Mouse (Mus musculus): ENCODE results near the gene Elk1. TPM values are rescaled to one million over a fixed set of nuclear protein-coding genes. Genes with fewer than 3 reads are reported as not detected.

Elk1 gene
- polyA plus RNA-seq (2015; fragmentation: Nextera tagmentation; extraction: Ambion mirVana), result 8.5 and 8.6 TPM in 2 replicates

DNA sequence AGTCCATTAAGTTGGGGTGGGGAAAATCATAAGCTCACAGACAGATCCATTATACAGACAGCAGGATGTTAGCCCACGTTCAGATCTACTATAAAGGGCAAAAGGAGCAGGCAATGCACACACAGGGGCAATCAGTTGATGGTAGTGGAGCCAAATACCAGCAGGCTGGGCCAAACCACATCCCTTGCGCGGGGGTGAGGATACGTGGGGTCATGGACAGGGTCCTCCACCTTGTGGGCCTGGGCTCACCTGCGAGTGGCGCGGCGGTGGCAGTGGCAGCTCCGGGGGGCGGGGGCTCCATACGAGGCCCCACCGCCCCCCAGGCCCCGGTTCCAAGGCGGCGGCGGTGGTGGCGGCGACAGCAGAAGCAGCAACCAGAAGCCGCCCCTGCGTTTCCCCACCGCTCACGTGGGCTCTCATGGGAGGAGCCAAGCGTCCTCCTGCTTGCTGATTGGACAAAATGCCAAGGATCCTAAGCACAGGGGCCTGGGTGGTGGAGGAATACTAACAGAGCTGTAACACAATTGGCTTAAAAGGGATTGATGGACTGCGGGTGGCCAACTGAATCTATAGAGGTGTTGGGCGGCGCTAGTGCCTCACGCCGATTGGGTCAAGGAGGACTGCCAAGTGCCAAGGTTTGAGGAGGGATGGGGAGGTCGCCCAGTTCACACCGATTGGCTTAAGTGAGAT, at the start of gene Elk1:
Gene Elk1, minus strand, starts transcription at position 418 of the 690 bp plus-strand sequence.
- Histone ChIP-seq H3K4me3 (replicated peaks) (peak within 1 kb of the TSS; percentile 65), H3K9ac (peak within 1 kb of the TSS; percentile 66), H3K27ac (0 out of 2 replicates have a peak within 1 kb of the TSS, but pooled peaks have one; percentile 62)

DNA sequence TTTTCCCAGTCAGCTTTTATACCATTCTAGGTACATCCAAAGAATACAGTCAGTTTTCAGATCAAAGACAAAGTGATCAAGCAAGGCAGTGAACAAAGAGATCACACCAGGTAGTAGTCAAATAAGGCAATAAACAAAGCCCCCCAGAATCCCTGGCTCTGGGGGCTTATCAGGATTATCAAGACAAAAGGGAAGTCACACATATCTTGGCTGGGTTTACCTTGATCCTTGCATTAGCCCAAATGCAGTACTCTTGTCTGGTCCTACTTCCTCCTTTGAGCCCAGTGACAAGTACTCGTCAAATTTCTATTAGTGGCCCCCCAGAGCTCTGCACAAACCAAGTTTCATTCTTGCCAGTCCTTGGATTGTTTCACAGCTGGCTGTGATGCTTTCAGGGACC, 30.5 kb upstream of the Elk1 start:
- H3K36me3 ChIP-seq, result no peaks in the 10 kb centered on the region
- H3K9ac ChIP-seq, result no peak overlapping the region
- 59% methylated on average over 1 of the region's 1 CpGs for WGBS
- no peaks in the 10 kb centered on the region for H3K27me3 ChIP-seq (replicated peaks)
- ATAC-seq, result no peak
- no peak overlapping the region for H3K27ac ChIP-seq
- H3K4me1 ChIP-seq (replicated peaks), result no peaks in the 10 kb centered on the region
- no peaks in the 10 kb centered on the region for H3K9me3 ChIP-seq
- H3K4me2 ChIP-seq (replicated peaks), result no peak overlapping the region
- H3K4me3 ChIP-seq (replicated peaks), result no peak overlapping the region

More for the DNA sequence above, at the start of gene Elk1:
- no peaks in the 10 kb centered on the region for H3K36me3 ChIP-seq
- no peaks in the 10 kb centered on the region for H3K27me3 ChIP-seq (replicated peaks)
- H3K4me2 ChIP-seq (replicated peaks), result peak within 1 kb of the TSS; percentile 50
- H3K9me3 ChIP-seq, result no peaks in the 10 kb centered on the region
- peak; percentile 98 for ATAC-seq
- WGBS, result 19% methylated on average over 26 of the region's 30 CpGs
- H3K4me1 ChIP-seq (replicated peaks), result no peaks in the 10 kb centered on the region

DNA sequence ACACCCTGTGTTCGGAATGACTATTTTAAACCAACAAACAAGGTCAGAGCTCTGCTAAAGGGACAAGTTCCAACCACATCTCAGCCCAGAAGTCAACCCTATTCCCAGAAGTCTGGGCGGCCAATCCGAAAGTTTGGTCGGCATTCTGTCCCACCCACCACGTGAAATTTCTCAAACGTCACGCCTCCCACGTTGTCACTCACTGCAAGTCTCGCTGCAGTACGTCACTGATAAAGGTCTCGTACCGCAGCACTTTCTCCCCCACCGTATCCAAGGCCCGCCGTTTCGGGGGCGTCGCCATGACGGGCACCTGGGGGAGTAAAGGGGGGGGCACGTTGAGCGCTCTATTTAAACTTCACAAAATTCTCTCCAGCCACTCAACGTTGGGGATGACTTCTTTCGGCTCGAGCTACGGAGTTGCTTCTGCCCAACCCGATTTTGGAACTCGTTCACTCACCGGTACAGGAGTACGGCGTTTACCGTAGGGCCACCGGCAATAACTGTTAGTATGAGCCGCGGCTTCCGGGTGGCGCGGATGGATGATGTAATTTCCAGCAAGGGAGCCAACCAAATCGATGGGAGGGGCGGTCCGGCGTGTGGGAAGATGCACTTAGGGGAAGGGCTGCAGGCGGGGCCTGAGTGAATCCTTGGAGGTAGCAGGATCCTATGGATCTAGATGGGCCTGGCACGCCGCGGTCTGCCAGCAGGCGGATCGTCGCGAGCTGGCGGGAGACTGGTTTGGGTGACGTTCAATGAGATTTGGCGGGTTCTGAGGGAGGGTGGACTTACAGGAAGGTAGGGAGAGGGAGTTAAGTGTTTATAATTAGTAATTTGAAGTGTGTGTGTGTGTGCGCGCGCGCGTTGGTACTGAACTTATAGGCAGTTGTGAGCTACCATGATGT, 11.3 kb upstream of the Elk1 start, which contains the start of gene Uxt:
Gene Uxt, minus strand, starts transcription at position 541 of the 902 bp plus-strand sequence.
- no peaks in the 10 kb centered on the region for H3K9me3 ChIP-seq
- ATAC-seq, result peak; percentile 99
- no peaks in the 10 kb centered on the region for H3K36me3 ChIP-seq
- H3K9ac ChIP-seq, result peak within 1 kb of the TSS; percentile 15; the same call in 1 of the 2 replicates
- WGBS, result 18% methylated on average over 57 of the region's 57 CpGs
- H3K27ac ChIP-seq, result peak within 1 kb of the TSS; percentile 71
- no peaks in the 10 kb centered on the region for H3K4me1 ChIP-seq (replicated peaks)
- H3K4me2 ChIP-seq (replicated peaks), result peak within 1 kb of the TSS; percentile 45
- H3K4me3 ChIP-seq (replicated peaks), result peak within 1 kb of the TSS; percentile 45
- no peaks in the 10 kb centered on the region for H3K27me3 ChIP-seq (replicated peaks)

DNA sequence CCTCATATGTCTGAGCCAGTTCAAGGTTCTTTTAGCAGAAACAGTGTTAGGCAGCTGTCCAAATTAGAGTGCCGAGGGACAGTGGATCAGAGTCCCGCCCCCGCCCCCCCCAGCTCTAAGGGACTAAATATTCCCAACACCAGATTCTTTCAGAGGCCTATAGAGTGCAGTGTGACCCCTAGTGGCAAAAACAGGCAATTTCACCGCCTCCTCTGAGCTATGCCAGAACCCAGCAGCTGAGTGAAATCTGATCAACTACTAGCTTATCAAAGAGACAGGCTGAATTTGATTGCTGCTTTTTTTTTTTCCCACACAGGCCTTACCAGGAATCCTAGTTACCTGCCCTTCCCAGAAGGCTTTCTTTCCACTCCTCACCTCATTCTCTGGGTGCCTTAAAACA, 4.4 kb downstream of the Elk1 start:
- Histone ChIP-seq H3K27me3 (replicated peaks) (no peaks in the 10 kb centered on the region), H3K4me2 (replicated peaks) (no peak overlapping the region), H3K4me3 (replicated peaks) (no peak overlapping the region), H3K36me3 (no peaks in the 10 kb centered on the region), H3K9me3 (no peaks in the 10 kb centered on the region), H3K4me1 (replicated peaks) (no peaks in the 10 kb centered on the region), H3K27ac (no peak overlapping the region), H3K9ac (no peak overlapping the region)
- WGBS, result 14% methylated on average over 4 of the region's 4 CpGs
- no peak for ATAC-seq

DNA sequence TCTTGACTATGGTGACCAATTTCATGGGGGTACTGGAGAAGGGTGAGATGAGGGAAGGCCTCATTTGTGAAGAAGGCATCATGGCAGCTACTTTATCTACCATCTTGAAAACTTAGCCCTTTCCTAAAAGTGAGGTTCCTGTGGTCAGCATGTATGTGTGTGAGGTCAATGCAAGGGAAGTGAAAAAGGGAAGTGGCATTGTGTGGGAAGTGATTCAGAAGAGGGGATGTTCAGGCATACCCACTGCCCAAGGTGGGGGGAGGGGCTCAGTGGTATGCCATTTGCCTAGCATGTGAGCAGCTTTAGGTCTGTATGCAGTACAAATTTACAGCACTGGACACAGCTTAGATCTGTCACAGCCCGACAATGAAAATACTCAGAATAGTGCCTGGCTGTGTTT, 18.4 kb downstream of the Elk1 start:
- Histone ChIP-seq H3K9me3 (no peaks in the 10 kb centered on the region), H3K27ac (no peak overlapping the region), H3K4me1 (replicated peaks) (no peaks in the 10 kb centered on the region), H3K27me3 (replicated peaks) (no peaks in the 10 kb centered on the region), H3K4me3 (replicated peaks) (no peak overlapping the region), H3K9ac (no peak overlapping the region), H3K36me3 (0 out of 2 replicates have a peak, but pooled peaks cover 3% of the 10 kb centered on the region), H3K4me2 (replicated peaks) (no peak overlapping the region)
- ATAC-seq, result no peak
- WGBS, result 93% methylated on average over 1 of the region's 1 CpGs

DNA sequence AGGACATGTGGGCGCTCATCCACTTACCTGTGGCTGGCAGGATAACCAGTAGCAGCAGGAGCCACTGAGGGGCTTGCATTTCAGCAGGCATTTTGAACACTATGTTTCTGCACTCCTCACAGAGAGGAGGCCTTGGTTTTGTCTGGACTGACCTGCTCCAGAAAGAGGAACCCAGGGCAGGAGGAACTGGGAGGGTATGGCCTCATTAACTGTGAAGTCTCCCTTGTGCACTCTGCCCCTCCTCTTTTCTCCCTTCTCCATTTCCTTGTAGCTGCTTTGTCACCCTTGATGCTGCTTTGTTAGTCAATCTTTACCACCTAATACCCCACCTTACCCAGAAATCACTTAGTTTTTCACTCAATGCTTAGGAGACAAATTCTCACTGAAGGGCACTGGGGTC, 19.0 kb downstream of the Elk1 start, which contains the start of gene Cfp:
Gene Cfp, minus strand, starts transcription at position 192 of the 400 bp plus-strand sequence.
- no peak for ATAC-seq
- Histone ChIP-seq H3K27ac (no peak within 1 kb of the TSS), H3K4me1 (replicated peaks) (no peaks in the 10 kb centered on the region), H3K4me3 (replicated peaks) (no peak within 1 kb of the TSS), H3K4me2 (replicated peaks) (no peak within 1 kb of the TSS), H3K36me3 (0 out of 2 replicates have a peak, but pooled peaks cover 3% of the 10 kb centered on the region), H3K9me3 (no peaks in the 10 kb centered on the region), H3K9ac (no peak within 1 kb of the TSS), H3K27me3 (replicated peaks) (no peaks in the 10 kb centered on the region)
- 67% methylated on average over 1 of the region's 1 CpGs for WGBS

DNA sequence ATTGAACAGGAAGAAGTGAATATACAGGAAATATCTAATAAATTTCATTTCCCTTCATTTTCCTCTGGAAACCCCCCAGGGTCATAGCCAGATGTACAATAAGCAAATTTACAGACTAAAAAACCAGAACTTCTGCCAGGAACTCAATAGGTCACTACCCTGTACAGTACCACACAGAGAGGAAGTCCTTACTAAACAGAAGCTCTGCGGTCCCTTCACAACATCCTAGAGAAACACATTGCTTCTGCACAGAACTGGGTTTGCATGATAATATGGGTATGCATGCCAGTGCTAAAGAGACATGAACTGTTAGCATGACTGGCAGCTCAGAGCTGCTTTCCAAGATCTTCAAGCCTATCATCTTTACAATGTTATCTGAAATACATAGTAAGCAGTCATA, 20.5 kb downstream of the Elk1 start:
- Histone ChIP-seq H3K27me3 (replicated peaks) (no peaks in the 10 kb centered on the region), H3K9me3 (no peaks in the 10 kb centered on the region), H3K4me2 (replicated peaks) (no peak overlapping the region), H3K4me3 (replicated peaks) (no peak overlapping the region), H3K36me3 (no peaks in the 10 kb centered on the region), H3K27ac (no peak overlapping the region), H3K4me1 (replicated peaks) (no peaks in the 10 kb centered on the region), H3K9ac (no peak overlapping the region)
- ATAC-seq, result no peak
- WGBS, result 88% methylated on average over 1 of the region's 1 CpGs

DNA sequence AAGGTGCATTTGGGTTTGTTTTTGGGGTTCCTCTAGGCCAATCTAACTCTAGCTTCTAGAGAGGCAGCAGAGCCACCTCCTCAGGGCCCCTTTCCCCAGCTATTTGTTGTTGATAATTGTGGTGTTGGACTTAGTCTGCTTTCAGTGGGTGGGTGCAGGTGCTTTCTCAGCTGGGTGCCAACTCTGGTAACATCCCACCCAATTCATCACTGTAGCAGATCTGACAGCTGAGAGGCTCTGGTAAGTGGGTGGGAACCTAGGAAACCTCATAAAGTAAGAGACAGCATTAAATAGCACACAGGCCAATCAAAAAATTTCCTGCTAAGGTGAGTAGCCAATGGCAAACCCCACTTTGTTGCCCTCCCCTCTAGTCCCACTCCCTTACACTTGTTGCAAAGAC, 25.4 kb downstream of the Elk1 start:
- no peak for ATAC-seq
- no peak overlapping the region for H3K27ac ChIP-seq
- H3K4me1 ChIP-seq (replicated peaks), result no peaks in the 10 kb centered on the region
- no peak overlapping the region for H3K4me2 ChIP-seq (replicated peaks)
- no peak overlapping the region for H3K9ac ChIP-seq
- no peak overlapping the region for H3K4me3 ChIP-seq (replicated peaks)
- H3K9me3 ChIP-seq, result no peaks in the 10 kb centered on the region
- H3K27me3 ChIP-seq (replicated peaks), result peaks cover 3% of the 10 kb centered on the region; the same call in 1 of the 2 replicates
- H3K36me3 ChIP-seq, result no peaks in the 10 kb centered on the region

DNA sequence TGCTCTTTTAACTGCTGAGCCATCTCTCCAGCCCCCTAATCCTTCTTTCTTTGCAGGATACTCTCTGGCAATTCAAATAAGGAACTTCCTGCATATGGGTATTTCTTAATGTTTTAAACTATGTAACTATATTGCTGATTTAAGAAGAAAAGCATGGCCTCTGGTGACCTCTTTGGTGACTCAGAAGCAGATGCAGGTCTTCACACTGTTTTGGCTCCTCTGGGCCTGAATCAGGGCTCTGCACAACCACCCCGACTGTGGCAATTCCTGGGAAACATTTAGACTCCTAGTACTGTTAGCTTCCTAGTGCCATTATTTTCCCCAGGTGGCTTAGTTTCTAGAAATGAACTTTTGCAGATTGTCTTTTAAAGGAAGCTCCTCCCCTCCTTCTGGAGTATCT, 26.9 kb downstream of the Elk1 start:
- 76% methylated on average over 1 of the region's 1 CpGs for WGBS
- no peak for ATAC-seq

DNA sequence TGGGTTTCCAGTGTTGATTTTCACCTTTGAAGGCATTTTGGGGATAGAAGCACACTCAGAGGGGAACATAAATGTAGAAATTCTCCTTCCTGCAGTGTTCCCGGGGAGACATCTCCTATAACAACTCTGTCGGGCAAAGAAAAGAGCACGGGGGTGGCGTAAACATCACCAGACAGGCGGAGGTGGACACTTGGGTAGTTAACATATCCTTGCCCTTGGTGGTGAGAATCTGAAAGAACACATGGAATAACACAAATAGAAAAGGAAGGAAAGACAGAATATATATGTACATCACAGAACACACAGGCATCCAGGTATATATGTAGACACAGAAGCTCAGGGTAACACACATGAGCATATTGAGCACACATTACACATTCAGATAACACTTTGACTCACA, 29.0 kb downstream of the Elk1 start:
- H3K9me3 ChIP-seq, result no peaks in the 10 kb centered on the region
- peaks cover 3% of the 10 kb centered on the region; the same call in 1 of the 2 replicates for H3K27me3 ChIP-seq (replicated peaks)
- no peak overlapping the region for H3K27ac ChIP-seq
- no peak overlapping the region for H3K4me3 ChIP-seq (replicated peaks)
- no peak overlapping the region for H3K9ac ChIP-seq
- 40% methylated on average over 5 of the region's 5 CpGs for WGBS
- peak; percentile 20; the same call in 1 of the 2 replicates for ATAC-seq
- H3K4me2 ChIP-seq (replicated peaks), result peak overlapping the region; percentile 84
- no peaks in the 10 kb centered on the region for H3K4me1 ChIP-seq (replicated peaks)
- no peaks in the 10 kb centered on the region for H3K36me3 ChIP-seq

More for the DNA sequence above, 26.9 kb downstream of the Elk1 start:
- Histone ChIP-seq H3K9ac (no peak overlapping the region), H3K27ac (no peak overlapping the region), H3K4me3 (replicated peaks) (no peak overlapping the region), H3K27me3 (replicated peaks) (peaks cover 3% of the 10 kb centered on the region; the same call in 1 of the 2 replicates), H3K9me3 (no peaks in the 10 kb centered on the region), H3K4me1 (replicated peaks) (no peaks in the 10 kb centered on the region), H3K4me2 (replicated peaks) (no peak overlapping the region), H3K36me3 (no peaks in the 10 kb centered on the region)

DNA sequence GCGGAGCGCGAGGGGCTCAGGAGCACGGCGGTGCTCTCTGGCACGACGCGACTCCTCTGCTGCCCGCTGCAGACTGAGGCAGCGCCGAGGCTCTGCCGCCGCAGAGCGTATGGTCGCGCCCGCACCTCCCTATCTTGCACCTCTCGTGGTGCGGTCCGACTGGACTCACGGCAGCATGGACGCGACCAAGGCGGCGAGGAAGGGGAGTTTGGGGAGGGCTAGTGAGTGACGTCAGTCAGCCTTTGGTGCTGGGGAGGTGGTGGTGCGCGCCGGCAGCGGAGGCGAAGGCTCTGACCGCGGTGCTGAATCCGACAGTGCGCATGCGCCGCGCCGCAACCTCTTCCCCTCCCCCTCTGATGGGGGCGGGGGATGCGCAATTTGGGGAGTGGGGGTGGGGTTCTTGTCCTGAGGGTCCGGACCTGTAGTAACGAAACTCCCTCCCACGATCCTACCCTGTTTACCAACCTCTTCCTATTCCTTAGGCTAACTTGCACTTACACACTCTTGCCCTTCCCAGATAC, 29.5 kb downstream of the Elk1 start, which contains the start of gene Syn1:
Gene Syn1, minus strand, starts transcription at position 161 of the 521 bp plus-strand sequence.
- ATAC-seq, result peak; percentile 99
- WGBS, result 15% methylated on average over 40 of the region's 44 CpGs
- peak within 1 kb of the TSS; percentile 37 for H3K4me3 ChIP-seq (replicated peaks)
- no peaks in the 10 kb centered on the region for H3K36me3 ChIP-seq
- H3K27me3 ChIP-seq (replicated peaks), result peaks cover 3% of the 10 kb centered on the region; the same call in 1 of the 2 replicates
- no peaks in the 10 kb centered on the region for H3K4me1 ChIP-seq (replicated peaks)
- H3K4me2 ChIP-seq (replicated peaks), result peak within 1 kb of the TSS; percentile 84
- no peaks in the 10 kb centered on the region for H3K9me3 ChIP-seq
- no peak within 1 kb of the TSS for H3K27ac ChIP-seq
- H3K9ac ChIP-seq, result peak within 1 kb of the TSS; percentile 3; the same call in 1 of the 2 replicates
